Mouse (Mus musculus): ENCODE data around the gene Cks1brt.
"Not testable (repeated sequence)": the region's sequence is repeated elsewhere in the genome, so short reads cannot be mapped to it uniquely, and the experiment has no call there.

The Cks1brt gene

DNA sequence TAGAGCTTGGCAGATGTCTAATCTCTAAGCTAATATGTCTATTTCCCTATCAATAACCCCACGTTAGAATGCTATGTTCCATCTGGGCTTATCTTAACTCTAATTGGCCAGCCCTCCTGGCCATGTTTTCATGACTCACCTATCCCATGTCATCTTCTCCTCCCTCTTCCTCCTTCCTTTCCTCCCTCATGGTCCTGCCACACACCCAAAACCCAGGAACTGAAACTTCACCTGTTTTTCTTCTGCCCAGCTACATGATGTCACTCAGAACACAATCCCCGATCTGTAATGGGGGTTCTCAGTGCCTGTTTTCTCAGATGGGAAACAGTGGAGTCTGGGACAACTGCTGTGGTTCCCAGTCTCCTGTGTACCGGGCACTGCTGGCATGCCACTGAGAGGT is at the start of gene Cks1brt:
Gene Cks1brt, plus strand, starts transcription at position 301 of the 400 bp plus-strand sequence.
- no peak for DNase-seq (ENCODE audit: low read depth, low spot score)

DNA sequence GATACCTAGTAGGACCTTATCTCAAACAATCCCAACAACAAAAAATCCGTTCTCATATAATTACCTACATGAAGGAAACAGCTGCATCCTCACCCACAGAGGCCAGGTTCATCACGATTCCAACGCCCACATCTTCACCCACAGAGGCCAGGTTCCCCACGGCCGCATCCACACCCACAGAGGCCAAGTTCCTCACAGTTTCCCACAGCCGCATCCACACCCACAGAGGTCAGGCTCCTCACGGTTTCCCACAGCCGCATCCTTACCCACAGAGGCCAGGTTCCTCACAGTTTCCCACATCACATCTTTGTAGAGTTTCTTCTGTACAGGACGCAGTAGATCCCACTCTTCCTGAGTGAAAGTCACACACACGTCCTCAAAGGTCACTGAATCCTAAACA is 38.5 kb upstream of the Cks1brt start:
- DNase-seq (ENCODE audit: low read depth, low spot score), result no peak

DNA sequence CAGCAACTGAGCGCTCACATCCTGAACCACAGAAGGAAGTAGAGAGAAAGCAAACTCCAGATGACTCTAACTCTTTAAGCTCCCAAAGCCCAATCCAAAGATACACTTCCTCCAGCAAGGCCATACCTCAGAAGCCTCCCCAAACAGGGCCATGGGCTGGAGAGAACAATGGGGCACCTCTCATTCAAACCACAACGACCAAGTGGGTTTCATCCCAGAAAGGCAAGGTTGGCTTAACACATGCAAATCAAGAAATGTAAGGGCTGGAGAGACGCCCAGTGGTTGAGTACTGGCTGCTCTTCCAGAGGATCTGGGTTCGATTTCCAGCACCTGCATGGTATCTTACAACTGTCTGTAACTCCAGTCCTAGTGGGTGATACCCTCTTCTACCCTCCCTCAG is 36.2 kb upstream of the Cks1brt start:
- no peak for DNase-seq (ENCODE audit: low read depth, low spot score)

DNA sequence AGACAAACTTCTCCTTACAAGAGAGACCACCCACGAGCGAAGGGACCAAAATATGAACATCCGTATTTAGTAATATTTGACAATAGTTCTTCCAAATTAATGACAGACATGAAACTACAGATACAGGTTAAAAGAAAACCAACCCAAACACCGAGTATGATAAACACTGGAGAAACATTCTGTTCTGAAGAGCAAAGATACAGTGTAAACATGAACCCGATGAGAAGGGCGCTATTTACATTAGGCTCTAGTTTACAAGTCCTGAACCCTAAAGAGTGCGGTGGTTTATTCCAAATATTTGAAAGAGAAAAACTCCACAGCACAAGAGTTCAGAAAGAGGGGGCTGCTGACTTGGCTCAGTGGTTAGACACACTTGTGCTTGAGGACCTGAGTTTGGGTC is 34.7 kb upstream of the Cks1brt start:
- DNase-seq (ENCODE audit: low read depth, low spot score), result no peak

GRCm38 (mm10) chr8:85119052-85119981 is 32.4 kb upstream of the Cks1brt start:
- DNase-seq (ENCODE audit: low read depth, low spot score), result peak; percentile 86

- DNase-seq (ENCODE audit: low read depth, low spot score), result not testable (repeated sequence)
Observed at GRCm38 (mm10) chr8:85120251-85120650, 31.5 kb upstream of the Cks1brt start.

DNA sequence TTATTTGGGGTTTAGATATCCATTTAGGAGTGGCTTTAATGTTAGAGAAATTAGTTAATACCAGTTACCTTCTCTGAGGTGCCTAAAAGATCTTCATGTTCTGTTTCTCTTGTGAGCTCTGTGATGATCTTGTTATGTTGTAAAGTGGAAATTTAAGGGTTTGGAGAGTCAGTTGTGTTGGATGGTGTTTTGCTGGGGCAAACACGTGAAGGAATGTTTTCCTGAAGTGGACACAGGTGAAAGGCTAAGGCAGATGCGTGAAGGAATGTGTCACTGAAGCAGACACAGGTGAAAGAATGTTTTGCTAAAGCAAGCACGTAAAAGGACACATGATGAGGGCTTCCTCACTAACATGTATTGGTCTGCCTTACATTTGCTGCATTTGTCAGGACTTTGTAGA is 28.7 kb upstream of the Cks1brt start, which contains the start of gene Zfp791:
Gene Zfp791, minus strand, starts transcription at position 101 of the 400 bp plus-strand sequence.
- DNase-seq (ENCODE audit: low read depth, low spot score), result no peak

DNA sequence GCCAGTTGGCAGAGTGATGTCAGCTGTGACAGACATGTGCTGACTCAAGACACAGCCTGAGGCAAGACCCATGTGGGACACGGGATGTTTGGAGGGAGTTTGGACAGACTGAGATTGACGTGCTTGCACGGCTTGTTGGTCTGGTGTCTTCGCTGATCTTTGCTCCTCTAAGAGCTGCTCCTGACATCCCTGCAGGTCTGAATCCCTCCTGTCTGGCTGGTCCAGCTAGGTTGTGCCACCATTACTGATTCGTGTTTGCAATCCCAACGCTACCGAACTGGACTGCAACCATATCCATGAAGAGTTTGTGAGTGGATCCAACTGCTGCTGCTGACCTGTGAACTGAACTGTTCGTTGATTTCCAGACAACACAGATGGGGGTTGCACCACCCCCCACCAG is 28.0 kb upstream of the Cks1brt start:
- no peak for DNase-seq (ENCODE audit: low read depth, low spot score)

GRCm38 (mm10) chr8:85132335-85132734 is 19.4 kb upstream of the Cks1brt start:
- DNase-seq (ENCODE audit: low read depth, low spot score), result no peak

GRCm38 (mm10) chr8:85135690-85136089 is 16.0 kb upstream of the Cks1brt start:
- DNase-seq (ENCODE audit: low read depth, low spot score), result not testable (repeated sequence)

- peak; percentile 29 for DNase-seq (ENCODE audit: low read depth, low spot score)
Observed at GRCm38 (mm10) chr8:85142516-85142915, 9.2 kb upstream of the Cks1brt start.

- DNase-seq (ENCODE audit: low read depth, low spot score), result no peak
Observed at GRCm38 (mm10) chr8:85171291-85171690, 19.6 kb downstream of the Cks1brt start.

DNA sequence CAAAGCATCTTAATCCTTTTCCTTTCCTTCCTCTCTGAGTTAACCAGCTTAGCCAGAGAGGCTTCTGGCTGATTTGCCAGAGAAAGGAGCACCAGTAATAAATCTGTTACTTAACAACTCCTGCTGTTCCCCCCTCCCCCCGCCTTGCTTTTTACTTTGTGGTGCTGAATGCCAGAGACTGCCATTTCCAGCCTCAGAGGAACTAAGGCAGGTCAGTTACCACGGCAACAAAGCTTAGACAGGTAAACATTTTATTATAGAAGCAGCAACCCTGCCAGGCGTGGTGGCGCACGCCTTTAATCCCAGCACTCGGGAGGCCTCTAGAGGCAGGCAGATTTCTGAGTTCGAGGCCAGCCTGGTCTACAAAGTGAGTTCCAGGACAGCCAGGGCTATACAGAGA is 24.2 kb downstream of the Cks1brt start:
- peak; percentile 21 for DNase-seq (ENCODE audit: low read depth, low spot score)

- DNase-seq (ENCODE audit: low read depth, low spot score), result no peak
Observed at GRCm38 (mm10) chr8:85192346-85192745, 40.6 kb downstream of the Cks1brt start.

- DNase-seq (ENCODE audit: low read depth, low spot score), result peak; percentile 6
Observed at GRCm38 (mm10) chr8:85220220-85220619, 68.5 kb downstream of the Cks1brt start.

GRCm38 (mm10) chr8:85220992-85221391 is 69.3 kb downstream of the Cks1brt start:
- DNase-seq (ENCODE audit: low read depth, low spot score), result no peak

Measured in telencephalon, adult 2 months (tissue).